Mouse (Mus musculus) activated CD4-positive, CD25-positive, alpha-beta regulatory T cell, adult 4 months (primary cell): ENCODE measurements around the gene Cers2. TPM values are rescaled to one million over a fixed set of nuclear protein-coding genes. Genes with fewer than 3 reads are reported as not detected.

Experiments
- ATAC-seq: one replicate; pipeline ENCODE4 v1.8.0; 2017
- polyA plus RNA-seq, 2 experiments: library from polyadenylated mRNA; unstranded; fragments of 100-300 nt; shearing (Covaris generic); gene quantifications; one replicate each; pipeline ENCODE4 v1.2.1; 2017

Gene Cers2
- polyA plus RNA-seq, result 100 to 1,000 TPM; 139 to 172 TPM

- no peak for ATAC-seq
These were observed at the start of gene Cers2 for GRCm38 (mm10) chr3:95314486-95315093. Gene Cers2 (plus strand): TSS chr3:95314791.

DNA sequence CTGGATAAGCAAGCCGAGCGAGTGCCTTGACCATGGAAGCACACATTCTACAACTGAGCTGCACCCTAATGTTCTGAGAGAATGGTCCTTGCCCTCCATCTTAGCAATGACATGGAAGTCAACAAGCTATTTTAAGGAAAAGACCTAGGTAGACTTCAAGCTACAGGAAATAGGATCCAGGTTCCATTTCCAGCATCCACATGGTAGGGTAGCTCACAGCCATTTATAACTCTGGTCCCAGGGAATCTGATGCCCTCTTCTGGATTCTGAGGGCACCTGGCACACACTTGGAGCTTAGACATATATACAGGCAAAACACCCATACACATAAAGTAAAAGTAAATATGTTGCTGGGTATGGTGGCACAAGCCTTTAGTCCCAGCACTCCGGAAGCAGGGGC lies 48.5 kb upstream of the Cers2 start:
- ATAC-seq, result no peak

GRCm38 (mm10) chr3:95267855-95268254 lies 46.7 kb upstream of the Cers2 start:
- ATAC-seq, result no peak

GRCm38 (mm10) chr3:95269789-95270188 lies 44.8 kb upstream of the Cers2 start:
- no peak for ATAC-seq

DNA sequence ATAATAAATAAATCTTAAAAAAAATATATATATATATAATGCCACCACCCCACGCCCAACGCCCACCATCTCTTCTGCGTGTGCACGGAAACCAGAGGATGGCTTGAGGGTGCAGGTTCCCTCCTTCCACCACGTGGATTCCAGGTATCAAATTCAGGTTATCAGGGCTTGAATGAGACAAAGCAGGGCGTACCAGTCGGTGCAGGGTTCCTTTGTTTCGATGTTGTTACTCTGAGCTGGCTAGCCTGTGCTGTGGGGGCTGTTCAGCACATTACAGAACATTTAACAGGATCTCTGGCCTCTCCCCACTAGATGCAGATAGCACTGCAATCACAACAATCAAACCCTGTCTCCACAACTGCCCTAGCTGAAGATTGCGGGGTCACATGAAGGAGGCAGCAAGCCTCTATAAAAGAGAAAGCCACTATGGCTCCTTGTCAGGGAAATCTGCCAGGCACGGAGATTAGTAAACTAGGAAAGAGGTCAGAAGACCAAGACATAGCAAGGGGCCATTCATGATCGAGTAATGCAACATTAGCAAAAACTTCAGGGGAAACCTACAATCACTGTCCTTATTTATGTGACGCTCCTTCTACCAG lies 43.7 kb upstream of the Cers2 start:
- ATAC-seq, result no peak

DNA sequence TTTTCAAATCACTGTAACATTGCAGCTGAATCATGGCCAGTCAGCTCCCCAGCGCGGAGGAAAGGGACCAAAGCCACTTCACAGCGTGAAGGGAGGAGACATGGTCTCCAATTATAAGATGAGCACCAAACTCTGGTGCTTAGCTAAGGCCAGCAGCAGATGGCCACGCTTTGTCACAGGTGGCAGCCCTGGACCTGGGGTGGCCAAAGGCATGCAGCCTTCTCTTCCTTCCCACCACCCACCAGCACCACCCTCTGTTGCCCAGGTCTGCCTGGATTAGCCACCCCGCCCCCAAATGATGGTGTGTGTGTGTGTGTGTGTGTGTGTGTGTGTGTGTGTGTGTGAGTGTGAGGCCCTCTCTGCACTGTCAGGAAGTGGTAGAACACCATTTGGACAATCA lies 41.1 kb upstream of the Cers2 start:
- no peak for ATAC-seq

DNA sequence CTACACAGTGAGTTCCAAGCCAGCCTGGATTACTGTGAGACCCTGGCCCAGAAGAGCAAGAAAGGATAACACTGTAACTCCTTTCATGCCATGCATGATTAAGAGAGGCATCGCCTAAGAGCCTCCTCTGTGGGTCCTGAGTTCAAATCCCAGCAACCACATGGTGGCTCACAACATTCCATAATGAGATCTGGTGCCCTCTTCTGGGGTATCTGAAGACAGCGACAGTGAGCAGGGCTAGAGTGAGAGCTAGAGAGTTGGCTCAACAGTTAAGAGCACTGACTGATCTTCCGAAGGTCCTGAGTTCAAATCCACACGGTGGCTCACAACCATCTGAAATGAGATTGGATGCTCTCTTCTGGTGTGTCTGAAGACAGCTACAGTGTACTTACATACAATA lies 40.1 kb upstream of the Cers2 start:
- no peak for ATAC-seq

- no peak for ATAC-seq
These were observed 39.4 kb upstream of the Cers2 start for GRCm38 (mm10) chr3:95275161-95275560.

DNA sequence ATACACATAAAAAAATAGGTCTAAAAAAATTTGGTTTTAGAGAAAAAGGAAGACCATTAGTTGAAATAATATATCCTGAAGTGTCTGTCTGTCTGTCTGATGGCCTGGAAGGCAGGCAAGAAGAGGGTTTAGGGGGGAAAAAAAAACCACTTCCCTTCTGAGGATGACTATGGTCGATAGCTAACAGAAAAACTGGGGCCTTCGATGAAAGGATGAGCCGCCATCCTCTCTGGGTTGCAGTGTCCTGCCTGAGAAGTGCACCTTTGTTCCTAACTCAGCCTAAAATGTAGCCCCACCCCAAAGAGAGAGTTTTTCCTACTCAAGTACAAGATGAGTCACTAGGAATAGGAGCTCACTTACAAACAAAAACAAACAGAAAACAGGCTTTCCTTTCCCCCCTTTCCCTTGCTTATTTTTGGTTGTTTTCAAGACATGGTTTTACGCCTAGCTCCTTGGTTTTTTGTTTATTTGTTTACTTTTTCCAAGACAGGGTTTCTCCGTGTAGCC lies 38.1 kb upstream of the Cers2 start:
- ATAC-seq, result no peak

DNA sequence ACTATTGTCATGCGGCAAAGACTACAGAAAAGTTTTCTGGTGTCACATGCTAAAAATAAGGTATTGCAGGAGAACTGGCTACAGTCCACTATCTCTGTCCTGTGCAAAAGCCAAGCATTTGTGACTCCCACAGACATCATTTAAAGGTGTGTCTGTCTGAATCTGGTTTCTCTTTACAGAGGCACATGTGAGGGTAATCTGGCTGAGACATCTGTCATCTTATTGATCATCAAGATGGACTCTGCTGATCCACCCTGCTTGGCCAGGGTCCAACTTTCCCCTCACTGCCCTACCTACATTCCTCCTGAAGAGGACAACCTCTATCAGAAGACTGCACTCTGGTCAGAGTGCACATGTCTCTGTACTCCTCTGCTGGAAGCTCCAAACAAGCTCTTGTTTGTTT lies 37.4 kb upstream of the Cers2 start:
- no peak for ATAC-seq

DNA sequence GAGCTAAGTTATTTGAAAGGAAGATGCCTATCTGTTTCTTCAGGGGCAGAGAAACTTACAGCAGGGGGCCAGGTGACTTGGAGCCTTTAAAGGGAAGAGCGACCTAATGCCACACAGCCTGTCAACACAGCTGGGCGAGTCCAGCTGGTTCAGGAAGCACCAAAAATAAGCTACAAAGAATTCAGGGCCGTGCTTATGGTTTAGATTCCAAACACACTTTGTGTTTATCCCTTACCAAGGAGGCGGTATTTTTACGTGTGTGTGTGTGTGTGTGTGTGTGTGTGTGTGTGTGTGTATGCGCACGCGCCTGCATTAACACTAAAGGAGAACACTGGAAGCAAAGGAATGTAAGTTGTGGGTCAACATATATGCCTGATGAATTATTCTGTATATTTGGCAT lies 33.8 kb upstream of the Cers2 start:
- ATAC-seq, result no peak

- peak; percentile 88 for ATAC-seq
These were observed 33.1 kb upstream of the Cers2 start, which contains the start of the genes Mindy1 and Prune1 for GRCm38 (mm10) chr3:95281216-95282126. Gene Mindy1 (plus strand): TSS chr3:95281345. Gene Prune1 (minus strand): TSS chr3:95282076.

- peak; percentile 27 for ATAC-seq
These were observed 32.2 kb upstream of the Cers2 start for GRCm38 (mm10) chr3:95282381-95282864.

DNA sequence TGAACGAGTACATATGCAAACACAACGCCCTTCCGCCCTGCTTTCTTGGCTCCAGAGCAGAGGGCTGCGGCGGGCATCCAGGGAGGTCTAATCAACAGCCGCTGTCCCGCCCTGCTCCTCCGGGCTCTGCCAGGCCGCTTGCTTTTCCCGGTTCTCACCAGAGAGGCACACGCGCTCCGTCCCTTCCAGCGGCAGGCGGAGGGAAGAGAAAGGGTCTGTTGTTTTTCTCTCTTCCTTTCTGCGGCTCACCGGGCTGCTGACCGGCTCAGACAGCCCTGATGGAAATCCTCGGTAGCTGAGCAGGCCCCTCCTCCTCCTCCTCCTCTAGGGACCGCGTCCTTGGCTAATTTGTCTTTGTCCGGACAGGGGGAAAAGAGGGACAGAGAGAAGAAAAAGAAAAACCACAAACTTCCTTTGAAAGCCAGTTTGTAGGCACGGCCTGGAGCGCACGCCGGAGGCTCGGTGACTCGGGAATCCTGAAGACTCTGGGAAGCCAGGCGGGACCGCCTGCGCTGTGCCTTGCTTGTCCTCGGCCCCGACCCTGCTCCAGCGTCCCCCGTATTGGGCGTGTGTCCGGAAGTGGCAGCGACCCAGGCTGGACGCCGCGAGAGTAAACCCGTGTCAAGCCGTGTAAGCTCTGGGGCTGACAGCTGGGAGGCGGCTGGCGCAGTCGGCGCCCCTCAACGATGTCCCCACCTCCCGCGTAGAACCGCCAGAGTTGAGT lies 31.6 kb upstream of the Cers2 start:
- ATAC-seq, result peak; percentile 24

DNA sequence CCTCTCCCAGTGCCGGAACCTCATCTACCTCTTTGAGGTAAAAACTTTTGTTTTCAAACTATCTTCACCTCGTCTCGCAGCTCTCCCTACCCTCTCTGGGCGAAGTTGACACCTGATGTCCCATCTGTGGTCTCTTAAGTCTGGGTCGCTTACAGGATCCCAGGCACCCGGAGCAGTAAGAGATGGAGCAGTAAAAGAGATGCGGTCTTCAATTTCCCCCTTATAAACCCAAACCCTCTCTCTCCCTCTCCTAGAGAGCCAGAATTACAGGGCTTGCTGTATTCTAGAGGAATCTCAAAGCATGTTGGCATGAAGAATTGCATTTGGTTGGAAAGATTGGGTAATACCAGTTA lies 31.0 kb upstream of the Cers2 start:
- ATAC-seq, result no peak

- no peak for ATAC-seq
These were observed 30.5 kb upstream of the Cers2 start for GRCm38 (mm10) chr3:95284062-95284461.

DNA sequence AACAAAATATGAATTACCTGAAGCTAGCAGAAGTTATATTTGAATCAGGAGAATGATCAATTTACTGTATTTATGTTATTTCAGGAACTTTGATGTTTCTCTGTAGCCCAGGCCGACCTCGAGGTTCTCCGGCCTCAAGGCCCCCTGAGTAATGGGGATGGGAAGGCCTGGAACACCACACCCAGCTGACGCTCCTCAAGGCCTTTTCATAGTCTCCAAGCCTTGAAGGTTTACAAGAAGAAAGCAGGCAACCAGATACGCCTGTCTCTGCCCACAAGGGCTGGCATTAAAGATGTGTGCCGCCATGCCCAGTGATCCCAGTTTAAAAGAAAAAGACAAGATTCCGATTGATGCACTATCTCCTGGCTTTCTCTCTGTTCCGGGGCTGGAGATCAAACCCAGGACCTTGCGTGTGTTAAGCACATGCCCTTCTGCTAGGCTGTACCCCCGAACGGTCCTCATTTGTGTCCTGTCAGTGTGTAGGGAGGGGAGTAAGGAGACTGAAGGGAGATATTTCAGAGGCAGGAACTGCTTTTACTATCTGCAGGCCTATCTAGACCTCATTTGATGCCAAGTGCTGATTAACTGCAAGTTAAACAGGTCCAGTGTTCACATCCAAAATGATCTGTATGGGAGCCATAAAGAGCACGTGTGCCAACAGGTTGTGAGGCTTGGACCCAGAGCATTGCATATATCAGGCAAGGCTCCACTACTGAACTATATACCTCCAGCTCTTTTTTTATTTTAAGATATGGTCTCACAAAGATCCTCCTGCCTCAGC lies 29.9 kb upstream of the Cers2 start:
- ATAC-seq, result no peak

DNA sequence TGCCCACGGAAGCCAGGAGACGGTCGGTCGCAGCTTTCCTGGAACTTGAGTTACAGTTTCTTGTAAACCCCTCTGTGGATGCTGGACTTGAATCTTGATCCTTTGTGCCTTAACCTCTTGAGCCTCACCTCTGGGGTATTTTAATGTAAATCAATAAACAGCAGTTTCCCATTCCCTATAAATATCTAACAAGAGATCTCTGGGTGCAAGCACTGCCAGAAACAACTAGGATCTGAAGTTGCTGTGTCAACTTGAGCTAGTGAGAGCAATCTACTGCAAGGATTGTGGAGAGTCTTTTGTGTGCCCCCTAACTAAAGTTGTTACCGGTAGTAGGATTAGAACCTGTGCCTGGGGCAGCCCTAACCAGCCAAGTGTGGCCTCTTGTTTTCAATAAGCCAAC lies 29.2 kb upstream of the Cers2 start:
- no peak for ATAC-seq

DNA sequence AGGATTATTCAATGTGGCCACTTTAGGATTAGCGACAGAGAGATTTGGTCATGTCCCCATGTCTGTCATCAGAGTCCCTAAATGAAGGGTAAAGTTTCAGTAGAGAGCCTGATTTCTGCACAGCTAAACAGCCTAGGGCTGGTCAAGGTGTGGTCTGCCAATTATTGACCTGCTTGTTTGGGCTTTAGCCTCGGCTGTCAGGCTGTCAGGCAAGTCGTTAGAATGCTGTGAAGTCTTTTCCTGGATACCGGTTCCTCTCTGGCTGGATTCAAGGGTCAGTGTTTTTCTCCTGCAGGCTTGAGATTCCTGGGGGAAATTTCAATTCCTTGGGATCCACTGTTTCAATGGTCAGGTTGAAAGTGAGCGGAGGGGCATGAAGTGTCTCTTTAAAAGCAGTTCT lies 28.6 kb upstream of the Cers2 start:
- ATAC-seq, result no peak

DNA sequence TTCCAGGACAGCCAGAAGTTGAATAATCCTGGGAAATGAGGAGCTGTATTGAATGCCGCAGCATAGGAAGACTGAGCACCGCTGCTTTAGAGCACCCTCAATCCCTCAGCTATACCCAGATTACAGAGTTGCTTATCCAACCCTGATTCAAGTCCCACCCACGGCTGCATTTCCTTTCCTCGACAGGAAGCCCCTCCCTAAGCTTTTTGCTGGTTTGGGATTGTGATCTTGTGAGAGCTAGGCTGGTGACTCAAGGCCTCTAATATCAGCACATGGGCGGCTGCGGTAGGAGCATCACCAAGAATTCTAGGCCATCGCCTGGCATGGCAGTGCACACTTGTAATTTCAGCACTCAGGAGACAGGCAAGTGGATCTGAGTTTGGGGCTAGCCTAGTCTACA lies 28.1 kb upstream of the Cers2 start:
- no peak for ATAC-seq

- ATAC-seq, result no peak
These were observed 27.1 kb upstream of the Cers2 start for GRCm38 (mm10) chr3:95287541-95287940.

DNA sequence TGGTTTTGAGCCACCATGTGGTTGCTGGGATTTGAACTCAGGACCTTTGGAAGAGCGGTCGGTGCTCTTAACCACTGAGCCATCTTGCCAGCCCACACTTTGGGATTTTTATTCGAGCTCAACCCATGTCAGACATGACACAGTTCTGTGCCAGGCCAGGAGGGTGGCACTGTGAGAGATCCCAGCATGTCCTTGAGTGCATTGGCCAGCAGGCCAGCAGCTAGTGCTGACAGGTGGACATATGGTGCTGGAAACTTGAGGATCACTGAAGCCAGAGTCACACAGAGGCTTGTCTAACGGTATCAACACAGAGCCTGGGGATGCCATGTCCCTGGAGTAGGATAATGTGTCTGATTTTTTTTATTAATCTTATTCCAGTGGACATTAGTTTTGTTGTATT lies 25.2 kb upstream of the Cers2 start:
- ATAC-seq, result no peak
